Mouse (Mus musculus) ES-Bruce4 (cell line): Measurements from ENCODE around the gene Tedc1. TPM values are rescaled to one million over a fixed set of nuclear protein-coding genes. Genes with fewer than 3 reads are reported as not detected.
"Not testable (repeated sequence)": the region's sequence is repeated elsewhere in the genome, so short reads cannot be mapped to it uniquely, and the experiment has no call there.

Source experiments
- H3K27ac ChIP-seq: 2 replicates; pipeline ENCODE4 v1.5.1; 2012; ENCODE audit warnings: low read length, inconsistent platforms; ENCODE audit not compliant: insufficient read depth
- H3K27me3 ChIP-seq: 2 replicates; pipeline ENCODE4 v1.6.1; 2012; ENCODE audit warnings: mild to moderate bottlenecking, low read length, inconsistent platforms; ENCODE audit not compliant: control insufficient read depth, poor library complexity, insufficient read depth, severe bottlenecking
- H3K36me3 ChIP-seq: 2 replicates; pipeline ENCODE4 v1.6.1; 2012; ENCODE audit warnings: inconsistent platforms, mild to moderate bottlenecking, low read length, moderate library complexity; ENCODE audit not compliant: control insufficient read depth, poor library complexity, insufficient read depth, severe bottlenecking
- H3K4me1 ChIP-seq: one replicate; pipeline ENCODE4 v1.8.1; 2011; ENCODE audit warnings: low read length; ENCODE audit not compliant: control insufficient read depth, insufficient read depth
- H3K4me3 ChIP-seq: 2 replicates; pipeline ENCODE4 v1.5.1; 2011; ENCODE audit warnings: low read depth, mild to moderate bottlenecking, low read length
- H3K9ac ChIP-seq: 2 replicates; pipeline ENCODE4 v1.6.1; 2012; ENCODE audit warnings: low read depth, mild to moderate bottlenecking, inconsistent platforms; ENCODE audit not compliant: poor library complexity, severe bottlenecking
- H3K9me3 ChIP-seq: replicated peaks from 2 replicates; pipeline ENCODE4 v1.6.1; 2012; ENCODE audit warnings: mild to moderate bottlenecking, low read length, inconsistent platforms; ENCODE audit not compliant: control insufficient read depth, poor library complexity, insufficient read depth, severe bottlenecking
- CTCF ChIP-seq: IDR thresholded peaks from one replicate; pipeline ENCODE4 v1.8.1; 2011; ENCODE audit warnings: low read depth, low read length
- EP300 ChIP-seq: IDR thresholded peaks from 2 replicates; pipeline ENCODE4 v1.6.1; 2011; ENCODE audit warnings: low read depth, low read length; ENCODE audit not compliant: insufficient read depth
- POLR2A ChIP-seq: IDR thresholded peaks from one replicate; pipeline ENCODE4 v1.8.1; 2011; ENCODE audit warnings: low read length; ENCODE audit not compliant: insufficient read depth
- polyA plus RNA-seq: library from polyadenylated mRNA; stranded (reverse); fragments of >200 nt; gene quantifications from 2 replicates; pipeline ENCODE4 v1.2.4, GENCODE M21; 2011; ENCODE audit warnings: low read depth; ENCODE audit not compliant: missing spikeins, insufficient read depth, insufficient read length

Gene Tedc1
- polyA plus RNA-seq, 1 experiment: 24.5 TPM

DNA sequence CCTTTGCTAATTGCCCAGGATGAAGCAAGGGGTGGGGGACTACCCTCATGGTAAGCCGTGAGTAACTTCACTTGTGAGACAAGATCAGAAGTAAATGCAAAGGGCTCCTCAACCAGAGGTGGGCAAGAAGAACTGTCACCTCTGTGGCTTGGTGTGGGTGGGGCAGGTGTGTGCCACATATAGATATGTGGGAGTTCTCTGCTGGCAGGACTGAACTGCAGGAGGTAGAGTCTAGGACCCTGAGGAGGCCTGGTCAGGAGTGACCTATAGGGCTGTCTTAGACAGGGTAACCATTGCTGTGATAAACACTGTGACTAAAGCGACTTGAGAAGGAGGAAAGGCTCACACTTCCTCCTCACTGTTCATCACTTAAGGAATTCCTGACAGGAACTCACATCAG lies 37.2 kb downstream of the Tedc1 start:
- Histone ChIP-seq H3K4me3 (no peak overlapping the region), H3K27me3 (no peaks in the 10 kb centered on the region), H3K9ac (no peak overlapping the region), H3K36me3 (no peaks in the 10 kb centered on the region), H3K27ac (no peak overlapping the region), H3K4me1 (no peaks in the 10 kb centered on the region), H3K9me3 (peaks cover 12% of the 10 kb centered on the region)
- no peak for TF ChIP-seq CTCF
- TF ChIP-seq EP300: no peak
- no peak for TF ChIP-seq POLR2A

DNA sequence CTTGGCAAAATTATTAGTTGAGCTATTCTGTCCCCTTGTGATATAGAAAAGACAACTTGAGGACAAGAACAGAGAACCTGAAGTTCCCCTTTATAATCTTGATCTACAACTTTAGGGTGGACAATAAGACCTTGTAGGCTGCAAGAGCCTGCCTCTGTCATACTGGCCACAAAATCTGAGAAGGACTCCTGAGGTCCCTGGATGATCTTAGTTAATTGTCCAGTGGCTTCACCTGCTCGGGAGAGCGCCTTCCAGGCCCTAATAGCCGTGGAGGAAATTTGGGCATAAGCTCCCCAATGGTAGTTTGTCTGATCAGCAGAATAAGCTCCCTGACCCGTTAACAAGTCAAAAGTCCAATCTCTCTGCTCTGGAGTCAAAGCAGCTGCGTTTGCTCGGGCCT lies 42.9 kb downstream of the Tedc1 start:
- not testable (repeated sequence) for H3K27me3 ChIP-seq, H3K4me3 ChIP-seq, H3K4me1 ChIP-seq, H3K9ac ChIP-seq, H3K27ac ChIP-seq, H3K36me3 ChIP-seq
- peaks cover 36% of the 10 kb centered on the region for H3K9me3 ChIP-seq

DNA sequence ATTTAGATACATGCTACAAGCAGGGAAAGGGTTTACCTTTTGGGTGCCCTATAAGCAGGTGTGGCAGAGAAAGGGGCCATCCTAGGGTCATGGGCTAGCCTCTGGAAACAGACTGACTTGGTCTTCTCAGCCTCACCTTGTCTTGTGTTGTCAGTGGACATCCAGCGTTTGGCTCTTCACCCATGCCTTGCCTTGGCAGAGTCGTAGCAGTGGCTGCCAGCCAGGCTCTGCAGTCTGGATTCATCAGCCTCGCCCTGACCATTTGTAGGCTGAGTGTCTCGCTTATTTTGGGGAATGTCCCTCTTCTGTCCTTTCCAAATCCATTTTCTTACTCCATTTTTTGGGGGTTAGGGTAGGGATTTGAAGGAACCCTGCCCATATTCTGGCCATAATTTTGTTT lies 45.1 kb downstream of the Tedc1 start:
- H3K4me1 ChIP-seq: no peaks in the 10 kb centered on the region
- no peaks in the 10 kb centered on the region for H3K27me3 ChIP-seq
- peaks cover 25% of the 10 kb centered on the region for H3K9me3 ChIP-seq
- no peak overlapping the region for H3K4me3 ChIP-seq
- no peaks in the 10 kb centered on the region for H3K36me3 ChIP-seq
- no peak overlapping the region for H3K27ac ChIP-seq
- TF ChIP-seq POLR2A: no peak
- no peak for TF ChIP-seq CTCF
- no peak for TF ChIP-seq EP300
- H3K9ac ChIP-seq: no peak overlapping the region

DNA sequence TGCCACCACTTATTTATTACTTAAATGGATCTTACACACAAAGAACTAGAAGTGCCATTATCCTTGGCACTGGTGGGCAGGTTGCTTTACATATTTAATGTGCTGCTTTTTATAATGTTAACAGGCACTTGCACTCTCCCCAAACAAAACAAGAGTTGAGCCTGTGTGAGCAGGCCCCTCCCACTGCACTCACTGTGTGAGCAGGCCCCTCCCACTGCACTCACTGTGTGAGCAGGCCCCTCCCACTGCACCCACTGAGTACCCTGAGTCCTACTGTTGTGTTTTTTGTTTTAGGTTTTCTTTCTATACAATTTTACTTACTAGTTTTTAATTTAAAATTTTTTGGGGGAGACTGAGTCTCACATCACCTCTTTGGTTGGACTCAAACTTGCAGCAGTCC lies 45.8 kb downstream of the Tedc1 start:
- no peak for TF ChIP-seq POLR2A
- TF ChIP-seq CTCF: no peak
- no peak for TF ChIP-seq EP300
- H3K27ac ChIP-seq: no peak overlapping the region
- no peaks in the 10 kb centered on the region for H3K4me1 ChIP-seq
- H3K36me3 ChIP-seq: no peaks in the 10 kb centered on the region
- H3K27me3 ChIP-seq: no peaks in the 10 kb centered on the region
- no peak overlapping the region for H3K9ac ChIP-seq
- peaks cover 25% of the 10 kb centered on the region for H3K9me3 ChIP-seq
- no peak overlapping the region for H3K4me3 ChIP-seq

DNA sequence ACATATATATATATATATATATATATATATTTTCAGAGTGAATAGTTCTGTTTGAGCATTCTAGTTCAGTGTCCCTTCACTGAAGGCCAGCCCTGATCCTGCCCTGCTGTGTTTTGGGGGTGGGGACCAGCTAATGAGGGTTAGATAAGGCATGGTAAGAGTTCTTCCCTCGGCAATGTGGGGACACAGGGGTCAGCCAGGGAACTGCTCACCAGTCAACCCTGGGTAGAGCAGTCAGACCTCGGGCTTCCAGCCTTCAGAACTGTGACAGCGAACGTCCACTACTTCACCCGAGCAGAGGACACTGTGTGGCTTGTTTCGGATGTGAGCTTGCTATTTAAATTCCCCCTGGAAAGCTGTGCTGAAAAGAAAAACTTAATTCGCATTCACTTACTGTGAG lies 47.3 kb downstream of the Tedc1 start:
- H3K27ac ChIP-seq: no peak overlapping the region
- H3K9ac ChIP-seq: no peak overlapping the region
- H3K4me3 ChIP-seq: no peak overlapping the region
- H3K36me3 ChIP-seq: no peaks in the 10 kb centered on the region
- no peaks in the 10 kb centered on the region for H3K4me1 ChIP-seq
- H3K9me3 ChIP-seq: peaks cover 25% of the 10 kb centered on the region
- no peaks in the 10 kb centered on the region for H3K27me3 ChIP-seq
- TF ChIP-seq POLR2A: no peak
- no peak for TF ChIP-seq EP300
- no peak for TF ChIP-seq CTCF

DNA sequence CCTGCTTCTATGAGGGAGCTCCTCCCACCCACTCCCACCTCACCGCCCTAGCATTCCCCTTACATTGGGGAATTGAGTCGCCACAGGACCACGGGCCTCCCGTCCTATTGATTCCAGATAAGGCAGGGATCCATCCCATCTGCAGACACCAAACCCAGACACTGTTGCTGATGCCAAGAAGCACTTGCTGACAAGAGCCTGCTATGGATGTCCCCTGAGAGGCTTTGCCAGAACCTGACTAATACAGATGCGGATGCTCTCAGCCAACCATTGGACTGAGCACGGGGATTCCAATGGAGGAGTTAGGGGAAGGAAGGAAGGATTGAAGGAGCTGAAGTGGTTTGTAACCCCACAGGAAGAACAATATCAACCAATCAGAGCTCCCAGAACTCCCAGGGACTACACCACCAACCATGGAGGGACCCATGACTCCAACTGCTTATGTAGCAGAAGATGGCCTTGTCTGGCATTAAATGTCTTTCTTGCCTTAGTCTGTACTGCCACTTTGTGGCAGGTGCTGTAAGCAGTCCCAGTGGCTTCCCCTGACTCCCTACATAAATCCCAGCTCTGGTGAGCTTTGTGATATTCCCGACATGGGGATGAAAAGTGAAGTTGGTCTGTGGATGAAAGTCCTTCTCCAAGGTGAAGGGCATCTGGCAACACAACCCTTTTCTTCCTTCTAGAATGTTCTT lies 49.2 kb downstream of the Tedc1 start:
- Histone ChIP-seq H3K27ac (no peak overlapping the region), H3K4me3 (no peak overlapping the region), H3K9me3 (peaks cover 21% of the 10 kb centered on the region), H3K4me1 (no peaks in the 10 kb centered on the region), H3K27me3 (no peaks in the 10 kb centered on the region), H3K36me3 (no peaks in the 10 kb centered on the region), H3K9ac (no peak overlapping the region)
- TF ChIP-seq EP300: no peak
- no peak for TF ChIP-seq POLR2A
- TF ChIP-seq CTCF: no peak
